Mouse (Mus musculus) heart, embryonic 14.5 days (tissue): Measurements from ENCODE around the gene Prkci. TPM values are rescaled to one million over a fixed set of nuclear protein-coding genes. Genes with fewer than 3 reads are reported as not detected.

Source experiments
- ATAC-seq: fragments of 200-750 bp; cut with Nextera tagmentation; 2 replicates; pipeline ENCODE4 v1.8.0; 2017; ENCODE audit warnings: low read depth, moderate TSS enrichment; ENCODE audit not compliant: insufficient number of reproducible peaks, insufficient read depth, low FRiP score
- H3K27ac ChIP-seq, 2 experiments: fragments of 200-500 bp in 1 of 2; fragments of 300-500 bp in 1 of 2; sonication (generic) in 1 of 2; replicated peaks in 1 of 2; 2 replicates each; pipeline ENCODE4 v1.5.1; 2012 to 2014; ENCODE audit warnings: low read depth in 2 of 2, low read length in 2 of 2, control low read depth in 1 of 2, mild to moderate bottlenecking in 1 of 2, mixed read lengths in 1 of 2; ENCODE audit not compliant: control insufficient read depth in 1 of 2, insufficient read depth in 1 of 2
- H3K27me3 ChIP-seq: fragments of 300-500 bp; sonication (generic); 2 replicates; pipeline ENCODE4 v1.6.1; 2014; ENCODE audit warnings: mild to moderate bottlenecking, low read length, control low read depth; ENCODE audit not compliant: control insufficient read depth, insufficient read depth
- H3K36me3 ChIP-seq: fragments of 300-500 bp; sonication (generic); 2 replicates; pipeline ENCODE4 v1.6.1; 2014; ENCODE audit warnings: mild to moderate bottlenecking, control low read depth, low read length, mixed read lengths; ENCODE audit not compliant: control insufficient read depth, insufficient read depth
- H3K4me1 ChIP-seq, 2 experiments: fragments of 200-500 bp in 1 of 2; fragments of 300-500 bp in 1 of 2; sonication (generic) in 1 of 2; 2 replicates each; pipeline ENCODE4 v1.6.1; 2012 to 2014; ENCODE audit warnings: low read length in 2 of 2, control low read depth in 1 of 2, mixed read lengths in 1 of 2; ENCODE audit not compliant: control insufficient read depth in 2 of 2, insufficient read depth in 2 of 2
- H3K4me2 ChIP-seq: fragments of 300-500 bp; sonication (generic); 2 replicates; pipeline ENCODE4 v1.6.1; 2014; ENCODE audit warnings: mild to moderate bottlenecking, low read length
- H3K4me3 ChIP-seq, 2 experiments: fragments of 200-500 bp in 1 of 2; fragments of 300-500 bp in 1 of 2; sonication (generic) in 1 of 2; 2 replicates each; pipeline ENCODE4 v1.5.1; 2012 to 2014; ENCODE audit warnings: low read length in 2 of 2, mild to moderate bottlenecking in 2 of 2, control low read depth in 1 of 2, low read depth in 1 of 2, moderate library complexity in 1 of 2; ENCODE audit not compliant: control insufficient read depth in 1 of 2, insufficient read depth in 1 of 2
- H3K9ac ChIP-seq: fragments of 300-500 bp; sonication (generic); 2 replicates; pipeline ENCODE4 v1.6.1; 2014; ENCODE audit warnings: mild to moderate bottlenecking, low read length
- H3K9me3 ChIP-seq: fragments of 300-500 bp; sonication (generic); 2 replicates; pipeline ENCODE4 v1.6.1; 2016; ENCODE audit warnings: low read length, control low read depth; ENCODE audit not compliant: control insufficient read depth
- whole genome bisulfite sequencing: fragments of 180-500 bp; shearing (Covaris S2); extraction: QIAGEN DNeasy Blood & Tissue Kit; methylation state at CpG from one replicate; pipeline ENCODE4 v1.1.7; 2014; 5-methylcytosine and 5-hydroxymethylcytosine counted together
- polyA plus RNA-seq: library from polyadenylated mRNA; unstranded; fragments of >200 nt; fragmentation: Nextera tagmentation; extraction: Ambion mirVana; gene quantifications from 2 replicates; pipeline ENCODE4 v1.2.1, GENCODE M21; 2014

The Prkci gene
- polyA plus RNA-seq = 18.4 and 21.1 TPM in 2 replicates

DNA sequence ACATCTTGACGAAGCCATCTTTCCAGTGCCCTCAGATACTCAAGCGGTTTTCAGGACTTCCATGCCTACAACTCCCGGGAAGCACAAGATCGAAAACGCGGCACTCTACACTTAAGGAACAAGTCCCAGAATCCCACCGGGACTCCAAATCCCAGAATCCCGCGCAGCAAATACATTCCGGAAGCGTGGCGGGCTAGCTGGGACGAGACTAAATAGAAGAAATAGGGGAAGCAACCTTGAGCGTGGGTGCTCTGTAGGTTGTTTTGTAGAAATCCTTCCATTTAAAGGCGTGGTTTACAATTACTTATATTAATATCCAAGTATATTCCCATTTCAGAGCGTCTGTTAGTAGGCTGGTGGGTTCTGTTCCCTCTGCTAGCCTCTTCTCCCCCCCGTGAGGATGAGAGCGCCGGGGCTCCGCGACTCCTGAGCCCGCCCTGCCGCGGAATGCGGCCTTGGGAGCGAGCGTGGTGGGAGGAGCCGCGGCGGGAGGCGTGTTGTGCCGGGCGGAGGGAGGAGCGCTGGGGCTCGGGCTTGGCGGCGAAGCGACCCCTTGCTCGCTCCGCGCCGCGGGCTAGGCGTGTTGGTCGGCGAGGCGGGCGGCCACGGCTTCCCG, at the start of gene Prkci:
Prkci (plus strand) TSS at position 465 of the 616 bp plus-strand sequence.
- Histone ChIP-seq H3K4me3 (peak within 1 kb of the TSS; percentile 93 to 96), H3K9ac (peak within 1 kb of the TSS; percentile 92), H3K36me3 (no peaks in the 10 kb centered on the region), H3K27ac (peak within 1 kb of the TSS; percentile 71 to 91), H3K4me2 (peak within 1 kb of the TSS; percentile 87), H3K4me1 (peaks cover 4 to 25% of the 10 kb centered on the region in 2 experiments; a peak in 3 of 4 replicates), H3K9me3 (no peaks in the 10 kb centered on the region), H3K27me3 (no peaks in the 10 kb centered on the region)
- 1% methylated on average over 45 of the region's 50 CpGs for WGBS
- ATAC-seq = peak; percentile 97

DNA sequence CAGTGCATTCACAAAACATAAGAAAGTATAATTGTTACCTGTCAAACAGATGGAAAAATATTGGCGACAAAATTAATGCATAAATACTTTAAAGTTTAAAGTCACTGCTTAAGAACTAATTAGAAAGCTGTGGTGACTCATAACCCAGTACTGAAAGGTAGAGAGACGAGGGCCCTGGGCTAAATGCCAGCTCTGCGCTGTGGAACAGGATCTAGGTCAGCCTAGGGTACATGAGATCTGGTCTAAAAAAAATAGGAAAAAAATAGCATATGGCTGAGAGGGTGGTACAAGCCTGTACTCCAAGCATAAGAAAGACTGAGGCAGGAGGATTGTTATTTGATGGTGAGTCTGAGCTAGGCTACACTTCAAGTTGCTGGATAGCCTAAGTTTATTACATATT, 43.9 kb upstream of the Prkci start:
- H3K4me3 ChIP-seq = no peak overlapping the region
- no peak for ATAC-seq
- peaks cover 83% of the 10 kb centered on the region for H3K36me3 ChIP-seq
- no peaks in the 10 kb centered on the region for H3K27me3 ChIP-seq
- no peak overlapping the region for H3K27ac ChIP-seq
- no peaks in the 10 kb centered on the region for H3K4me1 ChIP-seq
- 64% methylated on average over 3 of the region's 3 CpGs for WGBS
- H3K4me2 ChIP-seq = no peak overlapping the region
- no peaks in the 10 kb centered on the region for H3K9me3 ChIP-seq
- no peak overlapping the region for H3K9ac ChIP-seq

- no peak overlapping the region for H3K4me3 ChIP-seq
- WGBS = 87% methylated on average over 12 of the region's 12 CpGs
Observed at GRCm38 (mm10) chr3:30952273-30953070, 43.1 kb upstream of the Prkci start.

DNA sequence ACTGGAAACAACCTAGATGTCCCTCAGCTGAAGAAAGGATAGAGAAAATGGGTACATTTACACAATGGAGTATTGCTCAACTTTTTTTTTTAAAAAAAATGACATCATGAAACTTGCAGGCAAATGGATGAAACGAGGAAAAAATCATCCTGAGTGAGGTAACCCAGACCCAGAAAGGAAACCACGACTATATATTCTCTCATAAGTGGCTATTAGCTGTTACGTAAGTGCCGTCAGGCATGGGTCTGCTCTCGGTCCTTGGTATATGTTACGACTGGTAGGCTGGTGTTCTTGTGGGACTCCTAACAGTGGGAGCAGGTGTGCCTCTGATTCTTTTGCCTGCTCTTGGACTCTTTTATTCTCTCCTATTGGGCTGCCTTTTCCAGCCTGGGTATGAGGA, 39.2 kb upstream of the Prkci start:
- Histone ChIP-seq H3K4me2 (no peak overlapping the region), H3K4me3 (no peak overlapping the region), H3K4me1 (peaks cover 0 to 3% of the 10 kb centered on the region in 2 experiments; a peak in 1 of 4 replicates), H3K27ac (no peak overlapping the region), H3K27me3 (no peaks in the 10 kb centered on the region), H3K9me3 (no peaks in the 10 kb centered on the region), H3K9ac (no peak overlapping the region), H3K36me3 (peaks cover 92% of the 10 kb centered on the region)
- no peak for ATAC-seq
- 94% methylated on average over 6 of the region's 6 CpGs for WGBS

More at GRCm38 (mm10) chr3:30952273-30953070, 43.1 kb upstream of the Prkci start:
- Histone ChIP-seq H3K27me3 (no peaks in the 10 kb centered on the region), H3K36me3 (peaks cover 83% of the 10 kb centered on the region), H3K9me3 (no peaks in the 10 kb centered on the region), H3K4me1 (no peaks in the 10 kb centered on the region), H3K9ac (no peak overlapping the region), H3K4me2 (no peak overlapping the region), H3K27ac (no peak overlapping the region)
- no peak for ATAC-seq

- Histone ChIP-seq H3K27ac (no peak overlapping the region; a peak in 1 of 4 replicates), H3K36me3 (peaks cover 94% of the 10 kb centered on the region), H3K9me3 (peaks cover 3% of the 10 kb centered on the region; the same call in 1 of the 2 replicates), H3K4me3 (no peak overlapping the region), H3K4me1 (peaks cover 0 to 3% of the 10 kb centered on the region in 2 experiments; a peak in 1 of 4 replicates), H3K27me3 (no peaks in the 10 kb centered on the region), H3K4me2 (no peak overlapping the region), H3K9ac (no peak overlapping the region)
- ATAC-seq = no peak
- WGBS = 60% methylated on average over 2 of the region's 2 CpGs
Observed at GRCm38 (mm10) chr3:30958709-30959108, 36.8 kb upstream of the Prkci start.

DNA sequence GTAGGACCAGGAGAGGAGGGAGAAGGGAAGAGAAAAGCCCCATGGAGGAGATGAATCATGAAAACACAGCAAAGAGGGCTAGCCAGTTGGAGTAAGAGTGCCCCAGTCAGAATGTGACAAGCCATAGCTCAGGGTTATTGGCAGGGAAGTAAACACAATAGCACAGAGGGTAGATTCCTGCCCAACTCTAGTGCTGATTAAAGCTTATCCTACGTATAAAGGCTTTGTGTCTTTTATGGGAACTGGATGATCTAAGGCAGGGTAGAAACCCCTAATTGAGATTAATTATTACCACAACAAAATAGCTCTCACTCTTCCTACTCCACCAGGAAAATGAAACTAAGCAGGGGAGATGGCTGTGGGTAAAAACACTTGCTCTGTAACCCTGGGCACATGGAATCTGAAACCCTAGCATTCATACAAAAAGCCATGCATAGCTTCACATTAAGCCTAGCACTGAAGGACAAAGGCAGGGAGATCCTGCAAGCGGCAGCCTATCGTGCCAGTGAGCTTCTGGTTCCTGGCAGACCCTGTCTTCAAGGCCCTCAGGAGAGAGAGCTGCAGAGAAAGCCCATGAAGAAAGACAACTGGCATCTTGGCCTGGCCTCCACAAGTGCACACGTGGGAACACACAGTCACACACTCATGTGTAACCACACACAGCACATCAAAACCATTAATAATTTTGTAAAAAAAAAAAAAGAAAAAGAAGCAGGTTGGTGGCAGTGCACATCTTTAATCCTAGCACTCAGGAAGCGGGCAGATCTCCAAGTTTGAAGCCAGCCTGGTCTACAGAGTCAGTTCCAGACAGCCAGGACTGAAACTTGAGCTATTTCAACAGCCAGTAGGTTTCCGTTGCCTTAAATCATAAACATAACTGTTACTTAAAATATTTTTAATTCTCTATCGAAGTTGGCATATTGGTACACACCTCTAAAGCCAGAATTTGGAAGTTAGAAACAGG, 35.4 kb upstream of the Prkci start:
- H3K4me2 ChIP-seq = no peak overlapping the region
- H3K27ac ChIP-seq = peak overlapping the region in 1 of 2 experiments; percentile 12; a peak in 2 of 4 replicates
- peaks cover 94% of the 10 kb centered on the region for H3K36me3 ChIP-seq
- no peaks in the 10 kb centered on the region for H3K27me3 ChIP-seq
- WGBS = 65% methylated on average over 7 of the region's 7 CpGs
- peak; percentile 21; the same call in 1 of the 2 replicates for ATAC-seq
- H3K9ac ChIP-seq = no peak overlapping the region
- H3K4me3 ChIP-seq = no peak overlapping the region
- H3K9me3 ChIP-seq = peaks cover 3% of the 10 kb centered on the region; the same call in 1 of the 2 replicates
- H3K4me1 ChIP-seq = peaks cover 0 to 3% of the 10 kb centered on the region in 2 experiments; a peak in 1 of 4 replicates

DNA sequence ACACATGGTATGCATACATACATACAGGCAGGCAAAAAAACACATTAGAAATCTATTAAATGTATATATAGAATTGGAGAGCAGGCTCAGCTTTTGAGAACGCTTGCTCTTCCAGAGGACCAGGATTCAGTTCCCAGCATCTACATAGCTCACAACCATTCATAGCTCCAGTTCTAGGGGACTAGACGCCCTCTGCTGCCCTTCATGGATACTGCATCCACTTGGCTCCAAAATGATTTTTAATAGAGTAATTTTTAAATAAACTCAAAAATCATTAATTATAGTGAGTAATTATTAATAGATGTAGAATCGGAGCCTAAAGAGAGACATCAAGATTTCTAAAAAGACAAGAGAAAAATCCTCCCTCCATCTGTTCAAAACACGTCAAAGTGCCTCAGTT, 32.4 kb upstream of the Prkci start:
- Histone ChIP-seq H3K9me3 (peaks cover 3% of the 10 kb centered on the region; the same call in 1 of the 2 replicates), H3K4me1 (peaks cover 0 to 8% of the 10 kb centered on the region in 2 experiments; a peak in 2 of 4 replicates), H3K27me3 (no peaks in the 10 kb centered on the region), H3K4me2 (no peak overlapping the region), H3K4me3 (no peak overlapping the region), H3K9ac (no peak overlapping the region), H3K27ac (no peak overlapping the region), H3K36me3 (peaks cover 77% of the 10 kb centered on the region)
- ATAC-seq = no peak
- 90% methylated on average over 4 of the region's 4 CpGs for WGBS
